Mouse (Mus musculus) layer of hippocampus, postnatal 36 days (tissue): ENCODE data around the gene Mmp27. TPM values are rescaled to one million over a fixed set of nuclear protein-coding genes. Genes with fewer than 3 reads are reported as not detected.
A peak's percentile ranks its signal among the peaks of the same experiment; 100 is the strongest.

Source experiments
- DNase-seq, 2 experiments: peaks; one replicate each; pipeline ENCODE4 v3.0.0; 2022
- total RNA-seq, 2 experiments: library from RNA; stranded (reverse); gene quantifications; 2 replicates each; pipeline ENCODE4 v1.2.3; 2021

The Mmp27 gene
- total RNA-seq, 2 experiments from 2014 or later: not detected

DNA sequence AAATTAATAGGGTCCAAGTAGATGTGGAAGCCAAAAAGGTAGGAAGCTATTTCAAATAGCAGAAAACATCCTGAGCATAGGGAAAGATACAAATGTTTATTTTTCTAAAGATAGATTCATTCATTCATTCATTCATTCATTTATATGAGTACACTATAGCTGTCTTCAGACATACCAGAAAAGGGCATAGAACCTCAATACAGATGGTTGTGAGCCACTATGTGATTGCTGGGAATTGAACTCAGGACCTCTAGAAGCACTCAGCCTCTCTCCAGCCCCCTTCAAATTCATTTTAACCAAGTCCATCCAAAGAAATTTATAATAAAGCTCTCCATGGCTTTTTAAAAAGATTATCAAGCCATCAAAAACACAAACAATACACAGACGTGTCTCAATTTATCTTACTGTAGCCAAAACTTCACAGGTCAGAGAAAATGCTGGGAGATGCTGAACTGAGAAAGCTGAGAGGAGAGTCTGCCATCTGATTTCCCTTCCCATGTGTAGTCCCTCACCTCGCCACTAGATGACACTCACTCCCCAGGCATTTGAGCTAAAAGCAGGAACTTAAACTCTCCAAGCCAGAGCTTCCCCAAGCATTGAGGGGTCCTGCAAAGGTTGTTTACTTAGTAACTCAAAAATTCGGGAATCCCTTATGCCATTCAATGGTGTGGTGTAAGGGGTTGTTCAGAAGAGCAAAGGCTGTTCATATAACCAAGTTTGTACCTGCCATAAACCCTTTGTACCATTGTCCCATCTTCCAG is 32.0 kb downstream of the Mmp27 start:
- DNase-seq: peak; percentile 50 to 80

DNA sequence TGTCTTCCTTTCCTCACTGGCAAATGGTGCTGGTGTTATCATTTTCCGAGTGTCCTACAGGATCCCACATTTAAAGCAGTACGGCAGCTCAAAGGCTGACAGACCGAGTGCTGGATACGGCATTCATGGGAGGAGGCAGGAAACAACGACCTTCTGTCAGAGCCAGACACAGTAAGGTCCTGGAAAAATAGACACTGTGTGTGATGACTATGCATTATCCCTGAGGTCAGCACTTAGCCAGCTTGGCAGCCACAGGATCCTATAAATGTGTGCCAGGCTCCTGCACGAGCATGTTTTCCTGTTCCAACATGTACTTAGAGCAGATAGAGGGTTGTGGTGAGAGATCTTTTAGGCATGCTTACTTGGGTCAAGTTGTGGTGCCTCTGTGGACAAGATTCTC is 32.8 kb downstream of the Mmp27 start:
- no peak for DNase-seq

DNA sequence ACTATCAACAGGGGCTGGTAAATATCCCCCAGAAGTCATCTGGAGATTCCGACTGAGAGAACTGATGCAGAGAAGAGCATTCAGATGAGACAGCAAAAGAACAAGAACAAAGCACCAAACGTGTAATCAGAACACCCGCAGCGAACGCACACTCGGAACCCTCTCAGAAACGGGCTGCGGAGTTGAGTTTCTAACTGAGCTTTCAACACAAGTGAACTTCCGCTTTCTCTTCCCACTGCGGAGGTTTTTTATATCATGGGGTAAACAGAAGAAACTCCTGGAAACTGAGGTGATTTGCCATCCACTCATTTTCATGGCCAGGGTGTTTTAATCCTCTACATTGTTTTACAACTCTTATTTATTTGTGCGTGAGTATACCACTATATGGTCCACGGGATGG is 34.4 kb downstream of the Mmp27 start:
- no peak for DNase-seq

DNA sequence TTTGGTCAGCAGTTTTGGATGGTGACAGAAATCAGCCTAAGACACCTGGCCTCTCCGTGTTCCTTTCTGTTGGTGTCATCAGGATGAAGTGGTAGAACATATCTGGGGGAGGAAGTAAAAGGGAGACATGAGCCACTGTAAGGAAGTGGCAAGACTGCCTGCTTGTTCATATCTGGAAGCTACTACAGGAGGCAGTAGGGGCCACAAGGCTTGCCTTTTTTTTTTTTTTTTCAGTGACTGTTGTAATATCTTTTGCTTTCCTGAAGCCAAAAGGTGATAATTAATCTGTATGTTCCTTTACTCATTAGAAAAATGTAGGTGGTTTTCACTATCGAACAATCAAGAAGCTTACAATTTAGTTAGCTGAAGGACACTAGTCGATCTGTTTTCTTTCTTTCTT is 51.4 kb downstream of the Mmp27 start:
- no peak for DNase-seq

DNA sequence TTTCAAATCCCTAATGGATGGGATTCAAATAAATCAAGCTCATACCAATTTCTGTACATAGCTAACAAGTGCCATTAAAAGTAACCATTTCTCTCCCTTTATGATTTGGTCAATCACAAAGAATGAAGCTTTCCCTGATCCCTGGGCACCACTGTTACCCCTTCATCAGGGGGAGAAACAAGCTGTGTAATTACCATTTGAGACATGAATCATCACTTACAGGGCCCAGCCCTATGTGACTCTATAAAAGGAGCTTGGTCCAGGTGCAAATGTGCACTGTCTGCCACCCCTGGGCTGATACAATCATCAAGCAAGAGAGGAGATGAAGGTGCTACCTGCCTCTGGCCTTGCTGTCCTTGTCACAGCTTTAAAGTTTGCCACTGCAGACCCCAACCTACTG is 56.7 kb downstream of the Mmp27 start, which contains the start of gene Mmp20:
TSS of gene Mmp20 (plus strand) at position 301 of the 400 bp plus-strand sequence.
- no peak for DNase-seq

Other genes starting within 250 kb of the Mmp27 start
- not detected for gene Mmp12, start 227.0 kb upstream of the Mmp27 start, total RNA-seq
- gene Mmp1b, start 183.3 kb upstream of the Mmp27 start, total RNA-seq: not detected
- not detected for gene Mmp3, start 125.6 kb upstream of the Mmp27 start, total RNA-seq
- gene Mmp10, start 69.0 kb upstream of the Mmp27 start, total RNA-seq: not detected
- gene Mmp8, start 12.9 kb upstream of the Mmp27 start, total RNA-seq: not detected
- not detected for gene Mmp20, start 56.8 kb downstream of the Mmp27 start, total RNA-seq
- not detected for gene Mmp7, start 120.7 kb downstream of the Mmp27 start, total RNA-seq
- gene Tmem123, start 192.6 kb downstream of the Mmp27 start, total RNA-seq: 10 to 100 TPM; 11.7 to 13.8 TPM